Mouse (Mus musculus): Measurements from ENCODE around the gene Tril. TPM values are rescaled to one million over a fixed set of nuclear protein-coding genes. Genes with fewer than 3 reads are reported as not detected.

The Tril gene
- total RNA-seq (2021) = 1 to 10 TPM; 3.6 to 3.8 TPM
- long read RNA-seq, experiment 1, full-length matches to known transcripts = 3 of 3 reads
- long read RNA-seq, experiment 1, partial matches to known transcripts = 0 of 3 reads
- long read RNA-seq, experiment 1, other reads (novel, unspliced or antisense) = 0 of 3 reads
- long read RNA-seq, experiment 2, full-length matches to known transcripts = 4 of 4 reads
- long read RNA-seq, experiment 2, partial matches to known transcripts = 0 of 4 reads
- long read RNA-seq, experiment 2, other reads (novel, unspliced or antisense) = 0 of 4 reads

GRCm38 (mm10) chr6:53820486-53820985, at the start of gene Tril:
Gene Tril (minus strand): TSS chr6:53820830.
- peak; percentile 89 for DNase-seq

- no peak for DNase-seq
Measured at GRCm38 (mm10) chr6:53863011-53863410, 42.4 kb upstream of the Tril start.

- DNase-seq = peak; percentile 16
Measured at GRCm38 (mm10) chr6:53859106-53859505, 38.5 kb upstream of the Tril start.

GRCm38 (mm10) chr6:53857822-53858221, 37.2 kb upstream of the Tril start:
- no peak for DNase-seq

GRCm38 (mm10) chr6:53856775-53857174, 36.1 kb upstream of the Tril start:
- DNase-seq = peak; percentile 47

GRCm38 (mm10) chr6:53854971-53855856, 34.6 kb upstream of the Tril start:
- DNase-seq = peak; percentile 11

- no peak for DNase-seq
Measured at GRCm38 (mm10) chr6:53854226-53854625, 33.6 kb upstream of the Tril start.

- DNase-seq = no peak
Measured at GRCm38 (mm10) chr6:53853546-53853945, 32.9 kb upstream of the Tril start.

- no peak for DNase-seq
Measured at GRCm38 (mm10) chr6:53844626-53845025, 24.0 kb upstream of the Tril start.

GRCm38 (mm10) chr6:53825213-53825612, 4.6 kb upstream of the Tril start:
- peak; percentile 73 for DNase-seq

- DNase-seq = no peak
Measured at GRCm38 (mm10) chr6:53821041-53821501, 441 bp upstream of the Tril start.

- no peak for DNase-seq
Measured at GRCm38 (mm10) chr6:53819761-53820485, 707 bp downstream of the Tril start.

GRCm38 (mm10) chr6:53818732-53819661, 1.6 kb downstream of the Tril start:
- DNase-seq = peak; percentile 27

- peak; percentile 65 for DNase-seq
Measured at GRCm38 (mm10) chr6:53818264-53818731, 2.3 kb downstream of the Tril start.

GRCm38 (mm10) chr6:53817763-53818174, 2.9 kb downstream of the Tril start:
- DNase-seq = peak; percentile 21

- no peak for DNase-seq
Measured at GRCm38 (mm10) chr6:53816661-53817060, 4.0 kb downstream of the Tril start.

- no peak for DNase-seq
Measured at GRCm38 (mm10) chr6:53815691-53816090, 4.9 kb downstream of the Tril start.

- DNase-seq = no peak
Measured at GRCm38 (mm10) chr6:53814214-53814613, 6.4 kb downstream of the Tril start.

GRCm38 (mm10) chr6:53812242-53812641, 8.4 kb downstream of the Tril start:
- DNase-seq = no peak

GRCm38 (mm10) chr6:53808801-53809200, 11.8 kb downstream of the Tril start:
- DNase-seq = peak; percentile 14

GRCm38 (mm10) chr6:53807185-53807584, 13.4 kb downstream of the Tril start:
- DNase-seq = no peak

Measured in gastrocnemius, postnatal 25 days (tissue).